Mouse (Mus musculus): Measurements from ENCODE around the gene Crxos.

DNA sequence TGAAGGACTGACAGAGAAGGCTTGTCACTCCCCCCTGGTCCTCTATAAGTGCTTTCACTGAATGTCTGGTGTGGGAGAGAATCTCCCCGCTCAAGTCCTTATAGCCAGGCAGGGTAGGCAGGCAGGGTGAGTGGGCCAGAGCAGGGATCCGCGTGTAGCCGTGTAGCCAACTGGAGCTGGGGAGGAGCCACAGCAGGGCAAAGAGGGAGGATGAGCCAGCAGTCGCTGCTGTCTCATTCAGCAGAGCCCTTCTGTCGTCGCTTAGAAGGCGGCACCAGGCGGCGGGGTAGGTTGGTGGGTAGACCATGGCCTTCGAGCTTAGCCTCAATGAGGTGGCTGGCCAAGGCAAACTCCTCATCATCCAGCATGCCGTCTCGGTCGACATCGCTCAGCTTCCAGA, 67.6 kb downstream of the Crxos start:
- TF ChIP-seq CTCF (IDR thresholded peaks at IDR 0.05; ENCODE audit: low read depth, low read length) (no peak), POLR2A (IDR thresholded peaks at IDR 0.05; ENCODE audit: borderline replicate concordance, low read depth, low read length) (no peak)
